Mouse (Mus musculus): ENCODE measurements around the gene Avpi1. TPM values are rescaled to one million over a fixed set of nuclear protein-coding genes. Genes with fewer than 3 reads are reported as not detected.

Avpi1 gene
- polyA plus RNA-seq, 1 experiment: 92.7 TPM

DNA sequence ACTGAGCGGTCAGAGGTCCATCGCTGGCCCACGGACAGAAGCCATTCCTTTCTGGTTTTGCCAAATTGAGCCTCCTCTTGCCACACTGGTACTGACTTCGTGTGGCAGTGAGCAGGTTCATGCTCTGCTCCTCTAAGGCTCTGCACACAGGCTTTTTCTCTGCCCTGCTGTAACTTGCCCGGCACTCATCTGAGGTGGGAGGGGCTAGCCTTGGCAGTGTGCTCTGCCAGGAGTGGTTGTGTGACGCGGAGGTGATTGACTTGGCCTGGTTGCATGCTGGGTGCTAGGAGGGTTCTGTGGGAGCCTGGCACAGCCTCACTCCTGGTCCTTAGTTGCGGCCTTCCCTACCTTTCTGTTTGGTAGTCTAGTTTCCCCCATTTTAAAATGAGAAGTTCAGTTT lies 8.4 kb downstream of the Avpi1 start:
- Histone ChIP-seq H3K79me2 (ENCODE audit: control insufficient read depth, insufficient read depth) (peaks cover 13% of the 10 kb centered on the region), H3K79me3 (ENCODE audit: low read depth) (no peaks in the 10 kb centered on the region), H3K27me3 (ENCODE audit: control insufficient read depth, insufficient read depth, insufficient read length) (no peaks in the 10 kb centered on the region), H3K4me3 (ENCODE audit: insufficient read depth, poor library complexity, severe bottlenecking) (no peak overlapping the region), H3K36me3 (ENCODE audit: control insufficient read depth, insufficient read depth) (peaks cover 71% of the 10 kb centered on the region), H3ac (ENCODE audit: control insufficient read depth, insufficient read length, low read depth) (no peak overlapping the region)
- no peak for TF ChIP-seq MYOD1 (IDR thresholded peaks at IDR 0.05; ENCODE audit: control insufficient read depth, insufficient read length, low read depth)
- no peak for TF ChIP-seq FOSL1 (IDR thresholded peaks at IDR 0.05; ENCODE audit: insufficient read depth, low read length, poor library complexity, severe bottlenecking)
- no peak for TF ChIP-seq MAX (IDR thresholded peaks at IDR 0.05)
- no peak for TF ChIP-seq USF1 (IDR thresholded peaks at IDR 0.05; ENCODE audit: low read depth)
- no peak for TF ChIP-seq MYOG (IDR thresholded peaks at IDR 0.05; ENCODE audit: control insufficient read depth, extremely low read depth, insufficient read length)
- no peak for TF ChIP-seq CTCF (IDR thresholded peaks at IDR 0.05; ENCODE audit: control insufficient read depth, insufficient read depth, insufficient read length)

DNA sequence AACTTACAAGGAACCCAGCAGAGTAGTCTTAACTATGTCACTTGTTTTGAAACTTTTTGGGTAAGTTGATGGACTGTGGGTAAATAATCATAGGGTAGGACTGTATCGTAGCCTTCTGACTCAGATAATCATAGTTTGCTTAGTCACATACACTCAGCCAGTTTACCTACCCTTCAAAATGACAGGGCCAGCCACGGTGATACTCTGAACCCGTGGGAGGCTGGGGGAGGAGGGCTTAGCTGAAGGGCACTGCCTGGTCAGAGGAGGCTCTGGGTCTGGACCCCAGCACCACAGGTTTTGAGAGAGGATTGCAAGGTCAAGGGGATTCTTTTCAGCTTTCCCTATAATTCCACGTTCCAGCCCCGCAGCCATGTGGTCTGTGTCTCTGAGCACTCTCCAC lies 10.3 kb downstream of the Avpi1 start:
- H3ac ChIP-seq (ENCODE audit: control insufficient read depth, insufficient read length, low read depth): no peak overlapping the region
- H3K36me3 ChIP-seq (ENCODE audit: control insufficient read depth, insufficient read depth): peaks cover 65% of the 10 kb centered on the region
- no peaks in the 10 kb centered on the region for H3K79me3 ChIP-seq (ENCODE audit: low read depth)
- no peak overlapping the region for H3K4me3 ChIP-seq (ENCODE audit: insufficient read depth, poor library complexity, severe bottlenecking)
- H3K27me3 ChIP-seq (ENCODE audit: control insufficient read depth, insufficient read depth, insufficient read length): no peaks in the 10 kb centered on the region
- TF ChIP-seq MYOD1 (IDR thresholded peaks at IDR 0.05; ENCODE audit: control insufficient read depth, insufficient read length, low read depth) (no peak), CEBPB (IDR thresholded peaks at IDR 0.05; ENCODE audit: low read depth) (no peak), MAX (IDR thresholded peaks at IDR 0.05) (no peak), MYOG (IDR thresholded peaks at IDR 0.05; ENCODE audit: control insufficient read depth, extremely low read depth, insufficient read length) (no peak), CTCF (IDR thresholded peaks at IDR 0.05; ENCODE audit: control insufficient read depth, insufficient read depth, insufficient read length) (no peak), FOSL1 (IDR thresholded peaks at IDR 0.05; ENCODE audit: insufficient read depth, low read length, poor library complexity, severe bottlenecking) (no peak), USF1 (IDR thresholded peaks at IDR 0.05; ENCODE audit: low read depth) (no peak)
- no peaks in the 10 kb centered on the region for H3K79me2 ChIP-seq (ENCODE audit: control insufficient read depth, insufficient read depth)

DNA sequence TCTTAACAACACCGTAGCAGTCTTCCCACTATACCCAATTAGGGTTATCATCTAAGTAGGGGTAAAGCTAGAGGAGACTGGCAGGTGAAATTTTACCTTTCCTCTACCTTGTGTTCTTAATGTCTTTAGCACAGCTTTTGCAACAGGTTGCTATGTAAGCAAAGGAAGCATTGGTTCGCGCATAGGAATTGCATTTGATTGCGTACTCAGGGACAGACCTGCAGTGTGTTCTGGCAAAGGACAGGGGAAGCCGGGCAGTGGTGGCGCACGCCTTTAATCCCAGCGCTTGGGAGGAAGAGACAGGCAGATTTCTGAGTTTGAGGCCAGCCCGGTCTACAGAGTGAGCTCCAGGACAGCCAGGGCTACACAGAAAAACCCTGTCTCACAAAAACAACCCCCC lies 10.7 kb downstream of the Avpi1 start:
- no peak for TF ChIP-seq FOSL1 (IDR thresholded peaks at IDR 0.05; ENCODE audit: insufficient read depth, low read length, poor library complexity, severe bottlenecking)
- Histone ChIP-seq H3K79me2 (ENCODE audit: control insufficient read depth, insufficient read depth) (no peaks in the 10 kb centered on the region), H3K79me3 (ENCODE audit: low read depth) (no peaks in the 10 kb centered on the region), H3ac (ENCODE audit: control insufficient read depth, insufficient read length, low read depth) (no peak overlapping the region), H3K4me3 (ENCODE audit: insufficient read depth, poor library complexity, severe bottlenecking) (no peak overlapping the region), H3K27me3 (ENCODE audit: control insufficient read depth, insufficient read depth, insufficient read length) (no peaks in the 10 kb centered on the region), H3K36me3 (ENCODE audit: control insufficient read depth, insufficient read depth) (peaks cover 61% of the 10 kb centered on the region)

DNA sequence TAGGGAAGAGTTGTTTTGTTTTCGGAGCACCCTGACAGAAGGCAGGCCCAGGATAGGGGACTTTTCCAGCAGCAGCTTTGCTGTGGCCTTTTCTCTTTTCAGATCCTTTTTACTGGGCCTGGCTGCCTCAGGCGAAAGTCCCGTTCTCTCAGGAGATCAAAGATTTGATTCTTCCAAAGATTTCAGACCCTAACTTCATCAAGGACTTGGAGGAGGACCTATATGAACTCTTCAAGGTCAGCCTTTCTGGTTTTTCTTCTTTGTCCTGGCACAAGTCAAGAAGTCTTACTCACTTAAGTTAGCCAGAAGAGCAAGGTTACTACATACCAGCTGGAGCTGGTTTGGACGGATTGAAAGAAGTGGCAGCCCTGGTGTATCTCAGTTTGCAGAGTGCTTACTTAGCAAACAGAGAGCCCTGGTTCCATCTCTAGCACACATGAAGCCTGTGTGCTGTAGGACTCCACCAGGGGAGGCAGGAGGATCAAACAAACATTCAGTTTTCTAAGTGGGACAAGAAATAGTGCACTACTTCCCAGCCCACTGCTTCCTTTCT lies 13.0 kb downstream of the Avpi1 start:
- Histone ChIP-seq H3K4me3 (ENCODE audit: insufficient read depth, poor library complexity, severe bottlenecking) (no peak overlapping the region), H3K79me2 (ENCODE audit: control insufficient read depth, insufficient read depth) (no peaks in the 10 kb centered on the region), H3K79me3 (ENCODE audit: low read depth) (no peaks in the 10 kb centered on the region), H3K36me3 (ENCODE audit: control insufficient read depth, insufficient read depth) (peaks cover 38% of the 10 kb centered on the region), H3K27me3 (ENCODE audit: control insufficient read depth, insufficient read depth, insufficient read length) (no peaks in the 10 kb centered on the region), H3ac (ENCODE audit: control insufficient read depth, insufficient read length, low read depth) (no peak overlapping the region)
- TF ChIP-seq MYOG (IDR thresholded peaks at IDR 0.05; ENCODE audit: control insufficient read depth, extremely low read depth, insufficient read length): no peak
- no peak for TF ChIP-seq CEBPB (IDR thresholded peaks at IDR 0.05; ENCODE audit: low read depth)
- TF ChIP-seq MAX (IDR thresholded peaks at IDR 0.05): no peak
- no peak for TF ChIP-seq MYOD1 (IDR thresholded peaks at IDR 0.05; ENCODE audit: control insufficient read depth, insufficient read length, low read depth)
- TF ChIP-seq CTCF (IDR thresholded peaks at IDR 0.05; ENCODE audit: control insufficient read depth, insufficient read depth, insufficient read length): no peak
- no peak for TF ChIP-seq USF1 (IDR thresholded peaks at IDR 0.05; ENCODE audit: low read depth)
- TF ChIP-seq FOSL1 (IDR thresholded peaks at IDR 0.05; ENCODE audit: insufficient read depth, low read length, poor library complexity, severe bottlenecking): no peak

DNA sequence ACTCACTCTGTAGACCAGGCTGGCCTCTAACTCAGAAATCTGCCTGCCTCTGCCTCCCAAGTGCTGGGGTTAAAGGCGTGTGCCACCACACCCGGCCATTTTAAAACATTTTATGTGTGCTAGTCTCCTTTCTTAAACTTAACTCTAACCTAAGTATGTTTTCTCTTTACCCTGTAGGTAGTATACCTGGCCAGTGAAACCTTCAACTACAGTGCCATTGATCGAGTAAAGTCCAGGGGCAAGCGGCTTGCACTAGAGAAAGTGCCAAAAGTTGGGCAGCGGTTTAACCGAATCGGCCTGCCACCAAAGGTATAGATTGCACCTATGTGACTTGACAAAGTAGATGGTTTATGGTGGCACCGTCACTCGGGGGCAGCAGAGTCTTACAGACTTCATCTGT lies 24.2 kb downstream of the Avpi1 start:
- Histone ChIP-seq H3K36me3 (ENCODE audit: control insufficient read depth, insufficient read depth) (peaks cover 17% of the 10 kb centered on the region), H3ac (ENCODE audit: control insufficient read depth, insufficient read length, low read depth) (no peak overlapping the region)

DNA sequence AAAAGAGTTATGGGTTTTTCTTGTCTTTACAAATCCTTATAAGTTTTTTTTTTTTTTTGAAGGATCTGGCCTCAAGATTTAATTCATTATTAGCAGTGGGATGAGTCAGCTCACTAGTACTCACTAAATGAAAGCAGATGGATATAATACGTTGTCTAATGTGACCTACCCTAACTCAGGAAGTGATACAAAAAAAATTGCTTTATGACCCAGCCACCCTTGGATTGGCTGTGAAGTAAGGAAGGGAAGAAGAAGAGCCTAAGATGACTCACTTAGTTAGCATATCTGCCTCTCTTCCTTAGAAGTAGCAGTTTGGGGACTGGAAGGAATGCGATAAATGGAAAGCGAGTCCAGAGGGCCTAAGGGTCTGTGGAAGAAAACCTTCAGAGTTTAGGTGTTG lies 29.5 kb downstream of the Avpi1 start:
- H3K27me3 ChIP-seq (ENCODE audit: control insufficient read depth, insufficient read depth, insufficient read length): no peaks in the 10 kb centered on the region

More for the DNA sequence above, 24.2 kb downstream of the Avpi1 start:
- Histone ChIP-seq H3K27me3 (ENCODE audit: control insufficient read depth, insufficient read depth, insufficient read length) (no peaks in the 10 kb centered on the region), H3K79me2 (ENCODE audit: control insufficient read depth, insufficient read depth) (peaks cover 12% of the 10 kb centered on the region), H3K4me3 (ENCODE audit: insufficient read depth, poor library complexity, severe bottlenecking) (no peak overlapping the region), H3K79me3 (ENCODE audit: low read depth) (peaks cover 5% of the 10 kb centered on the region)
- TF ChIP-seq MYOG (IDR thresholded peaks at IDR 0.05; ENCODE audit: control insufficient read depth, extremely low read depth, insufficient read length) (no peak), MAX (IDR thresholded peaks at IDR 0.05) (no peak), USF1 (IDR thresholded peaks at IDR 0.05; ENCODE audit: low read depth) (no peak), CEBPB (IDR thresholded peaks at IDR 0.05; ENCODE audit: low read depth) (no peak), CTCF (IDR thresholded peaks at IDR 0.05; ENCODE audit: control insufficient read depth, insufficient read depth, insufficient read length) (no peak), FOSL1 (IDR thresholded peaks at IDR 0.05; ENCODE audit: insufficient read depth, low read length, poor library complexity, severe bottlenecking) (no peak), MYOD1 (IDR thresholded peaks at IDR 0.05; ENCODE audit: control insufficient read depth, insufficient read length, low read depth) (no peak)

More for the DNA sequence above, 29.5 kb downstream of the Avpi1 start:
- no peak overlapping the region for H3K4me3 ChIP-seq (ENCODE audit: insufficient read depth, poor library complexity, severe bottlenecking)
- peaks cover 24% of the 10 kb centered on the region for H3K36me3 ChIP-seq (ENCODE audit: control insufficient read depth, insufficient read depth)
- no peak overlapping the region for H3ac ChIP-seq (ENCODE audit: control insufficient read depth, insufficient read length, low read depth)
- peaks cover 7% of the 10 kb centered on the region for H3K79me3 ChIP-seq (ENCODE audit: low read depth)
- H3K79me2 ChIP-seq (ENCODE audit: control insufficient read depth, insufficient read depth): peaks cover 51% of the 10 kb centered on the region
- TF ChIP-seq CEBPB (IDR thresholded peaks at IDR 0.05; ENCODE audit: low read depth) (no peak), FOSL1 (IDR thresholded peaks at IDR 0.05; ENCODE audit: insufficient read depth, low read length, poor library complexity, severe bottlenecking) (no peak)

Data from C2C12 (cell line).